Mouse (Mus musculus) lung, postnatal 0 days (tissue): ENCODE results near the gene Epsti1.

Source experiments
- CTCF ChIP-seq: IDR thresholded peaks from 2 replicates; pipeline ENCODE4 v1.5.1; 2016; ENCODE audit warnings: antibody characterized with exemption, mild to moderate bottlenecking
- EP300 ChIP-seq: IDR thresholded peaks from 2 replicates; pipeline ENCODE4 v1.6.1; 2016; ENCODE audit warnings: antibody characterized with exemption, mild to moderate bottlenecking, control low read depth

GRCm38 (mm10) chr14:77928653-77929052, 24.6 kb downstream of the Epsti1 start:
- no peak for TF ChIP-seq EP300
- no peak for TF ChIP-seq CTCF
